Mouse (Mus musculus) CH12.LX (cell line): ENCODE data around the gene Lrrc46. TPM values are rescaled to one million over a fixed set of nuclear protein-coding genes. Genes with fewer than 3 reads are reported as not detected.

Source experiments
- DNase-seq: peaks from one replicate; pipeline ENCODE4 v3.0.0-alpha.2; 2013; ENCODE audit errors: extremely low read depth
- H3K27ac ChIP-seq: 2 replicates; pipeline ENCODE4 v1.5.1; 2012; ENCODE audit warnings: low read depth, mild to moderate bottlenecking, control low read depth, moderate library complexity; ENCODE audit not compliant: insufficient read depth
- H3K27me3 ChIP-seq: replicated peaks from 2 replicates; pipeline ENCODE3; 2012; ENCODE audit warnings: inconsistent platforms
- H3K36me3 ChIP-seq, 2 experiments: replicated peaks in 1 of 2; 2 replicates each; pipeline versions ENCODE3 to v1.6.1; 2012; ENCODE audit warnings: inconsistent platforms in 1 of 2, low read length in 1 of 2, mild to moderate bottlenecking in 1 of 2, mixed read lengths in 1 of 2, moderate library complexity in 1 of 2; ENCODE audit not compliant: control insufficient read depth in 1 of 2, insufficient read depth in 1 of 2
- H3K4me1 ChIP-seq, 2 experiments: 2 replicates each; pipeline ENCODE4 v1.6.1; 2012; ENCODE audit warnings: inconsistent platforms in 1 of 2, moderate library complexity in 1 of 2; ENCODE audit not compliant: insufficient read depth in 2 of 2, control insufficient read depth in 1 of 2
- H3K4me2 ChIP-seq: 2 replicates; pipeline ENCODE4 v1.6.1; 2012; ENCODE audit warnings: low read depth, mild to moderate bottlenecking, control low read depth; ENCODE audit not compliant: poor library complexity, insufficient read depth, severe bottlenecking
- H3K4me3 ChIP-seq, 3 experiments: fragments of 150-350 bp in 1 of 3; sonication (generic) in 1 of 3; replicated peaks in 1 of 3; 2 replicates each; pipeline versions ENCODE3 to v1.5.1; 2011 to 2012; ENCODE audit warnings: low read depth in 2 of 3, low read length in 2 of 3, mild to moderate bottlenecking in 2 of 3, moderate library complexity in 2 of 3, control low read depth in 1 of 3, improper control_type of control experiment in 1 of 3, inconsistent platforms in 1 of 3, mixed read lengths in 1 of 3; ENCODE audit not compliant: poor library complexity in 1 of 3
- H3K79me2 ChIP-seq: replicated peaks from 2 replicates; pipeline ENCODE4 v1.6.1; 2012; ENCODE audit warnings: mild to moderate bottlenecking, moderate library complexity; ENCODE audit not compliant: control insufficient read depth, poor library complexity, insufficient read depth, severe bottlenecking; ENCODE audit errors: extremely low read depth
- H3K9ac ChIP-seq: 2 replicates; pipeline ENCODE4 v1.6.1; 2012; ENCODE audit warnings: low read depth, mild to moderate bottlenecking, control low read depth, moderate library complexity; ENCODE audit not compliant: insufficient read depth
- H3K9me3 ChIP-seq: replicated peaks from 2 replicates; pipeline ENCODE3; 2012; ENCODE audit warnings: low read length, inconsistent platforms, mixed read lengths
- CHD1 ChIP-seq: IDR thresholded peaks from 2 replicates; pipeline ENCODE4 v1.6.1; 2012; ENCODE audit warnings: low read depth, low read length, improper control_type of control experiment, inconsistent platforms
- CHD2 ChIP-seq: IDR thresholded peaks from 2 replicates; pipeline ENCODE4 v1.6.1; 2011; ENCODE audit warnings: low read length, improper control_type of control experiment
- CTCF ChIP-seq, 2 experiments: IDR thresholded peaks in 1 of 2; conservative IDR thresholded peaks in 1 of 2; 2 replicates each; pipeline ENCODE4 v1.5.1; 2011 to 2012; ENCODE audit warnings: low read depth in 2 of 2, low read length in 2 of 2, improper control_type of control experiment in 1 of 2, inconsistent platforms in 1 of 2, mild to moderate bottlenecking in 1 of 2, moderate library complexity in 1 of 2
- E2F4 ChIP-seq: IDR thresholded peaks from 2 replicates; pipeline ENCODE4 v1.6.1; 2011; ENCODE audit warnings: low read depth, low read length, improper control_type of control experiment; ENCODE audit not compliant: insufficient replicate concordance
- ELF1 ChIP-seq: IDR thresholded peaks from 2 replicates; pipeline ENCODE4 v1.6.1; 2014; ENCODE audit warnings: low read depth, mild to moderate bottlenecking, inconsistent platforms, low read length, improper control_type of control experiment
- EP300 ChIP-seq: IDR thresholded peaks from 2 replicates; pipeline ENCODE4 v1.6.1; 2011; ENCODE audit warnings: low read length, improper control_type of control experiment
- GABPA ChIP-seq: IDR thresholded peaks from 2 replicates; pipeline ENCODE4 v1.6.1; 2012; ENCODE audit warnings: low read depth, low read length, improper control_type of control experiment, inconsistent platforms; ENCODE audit not compliant: insufficient replicate concordance
- HCFC1 ChIP-seq: IDR thresholded peaks from 2 replicates; pipeline ENCODE4 v1.6.1; 2012; ENCODE audit warnings: low read depth, mild to moderate bottlenecking, inconsistent platforms, low read length, improper control_type of control experiment
- IRF4 ChIP-seq: IDR thresholded peaks from 2 replicates; pipeline ENCODE4 v1.6.1; 2014; ENCODE audit warnings: low read depth, mild to moderate bottlenecking, inconsistent platforms, low read length, improper control_type of control experiment
- JUN ChIP-seq: IDR thresholded peaks from 2 replicates; pipeline ENCODE4 v1.6.1; 2011; ENCODE audit warnings: low read depth, mild to moderate bottlenecking, low read length, improper control_type of control experiment, moderate library complexity; ENCODE audit not compliant: insufficient read depth
- JUND ChIP-seq: conservative IDR thresholded peaks from 2 replicates; pipeline ENCODE4 v1.6.1; 2011; ENCODE audit warnings: low read depth, low read length, improper control_type of control experiment
- KAT2A ChIP-seq: IDR thresholded peaks from 2 replicates; pipeline ENCODE4 v1.6.1; 2012; ENCODE audit warnings: low read length, improper control_type of control experiment, inconsistent platforms; ENCODE audit not compliant: insufficient replicate concordance
- MAFK ChIP-seq: IDR thresholded peaks from 2 replicates; pipeline ENCODE4 v1.6.1; 2011; ENCODE audit warnings: low read length, improper control_type of control experiment; ENCODE audit not compliant: insufficient replicate concordance
- MAX ChIP-seq: IDR thresholded peaks from 2 replicates; pipeline ENCODE4 v1.6.1; 2011; ENCODE audit warnings: low read length, improper control_type of control experiment
- MEF2A ChIP-seq: IDR thresholded peaks from 2 replicates; pipeline ENCODE4 v1.6.1; 2014; ENCODE audit warnings: low read depth, mild to moderate bottlenecking, inconsistent platforms, low read length, improper control_type of control experiment, borderline replicate concordance
- MXI1 ChIP-seq: IDR thresholded peaks from 2 replicates; pipeline ENCODE4 v1.6.1; 2011; ENCODE audit warnings: mild to moderate bottlenecking, low read depth, low read length, improper control_type of control experiment
- NELFE ChIP-seq: IDR thresholded peaks from 2 replicates; pipeline ENCODE4 v1.6.1; 2011; ENCODE audit warnings: low read depth, low read length, improper control_type of control experiment
- NRF1 ChIP-seq: IDR thresholded peaks from 2 replicates; pipeline ENCODE4 v1.6.1; 2014; ENCODE audit warnings: low read depth, mild to moderate bottlenecking, inconsistent platforms, low read length, improper control_type of control experiment, moderate library complexity
- PAX5 ChIP-seq: IDR thresholded peaks from 2 replicates; pipeline ENCODE4 v1.6.1; 2012; ENCODE audit warnings: low read length, inconsistent platforms, mixed read lengths
- POLR2A ChIP-seq: IDR thresholded peaks from 2 replicates; pipeline ENCODE4 v1.6.1; 2011; ENCODE audit warnings: low read depth, mild to moderate bottlenecking, improper control_type of control experiment, low read length
- RAD21 ChIP-seq: IDR thresholded peaks from 2 replicates; pipeline ENCODE4 v1.6.1; 2011; ENCODE audit warnings: low read depth, mild to moderate bottlenecking, low read length, improper control_type of control experiment, moderate library complexity
- SIN3A ChIP-seq: IDR thresholded peaks from 2 replicates; pipeline ENCODE4 v1.6.1; 2012; ENCODE audit warnings: low read length, improper control_type of control experiment, inconsistent platforms
- TCF12 ChIP-seq: IDR thresholded peaks from 2 replicates; pipeline ENCODE4 v1.6.1; 2014; ENCODE audit warnings: low read depth, mild to moderate bottlenecking, inconsistent platforms, low read length, improper control_type of control experiment
- UBTF ChIP-seq: IDR thresholded peaks from 2 replicates; pipeline ENCODE4 v1.6.1; 2012; ENCODE audit warnings: low read depth, mild to moderate bottlenecking, inconsistent platforms, low read length, improper control_type of control experiment, moderate library complexity
- USF1 ChIP-seq: IDR thresholded peaks from 2 replicates; pipeline ENCODE4 v1.6.1; 2014; ENCODE audit warnings: low read depth, mild to moderate bottlenecking, inconsistent platforms, low read length, improper control_type of control experiment
- USF2 ChIP-seq: conservative IDR thresholded peaks from 2 replicates; pipeline ENCODE4 v1.6.1; 2011; ENCODE audit warnings: low read depth, low read length, improper control_type of control experiment
- ZC3H11A ChIP-seq: IDR thresholded peaks from 2 replicates; pipeline ENCODE4 v1.6.1; 2012; ENCODE audit warnings: low read depth, mild to moderate bottlenecking, inconsistent platforms, low read length, improper control_type of control experiment
- ZKSCAN1 ChIP-seq: IDR thresholded peaks from 2 replicates; pipeline ENCODE4 v1.6.1; 2012; ENCODE audit warnings: low read depth, inconsistent platforms, low read length, improper control_type of control experiment, borderline replicate concordance
- ZNF384 ChIP-seq: IDR thresholded peaks from 2 replicates; pipeline ENCODE4 v1.6.1; 2012; ENCODE audit warnings: low read depth, low read length, improper control_type of control experiment, inconsistent platforms
- dilution Hi-C: fragments of 300-500 bp; cut with MboI; formaldehyde crosslinking; loops from 2 replicates; pipeline ENCODE4 v1.14.3; 2020; ENCODE audit warnings: low sequenced_read_pairs; ENCODE audit not compliant: extremely low pct_unique_long_range_greater_than_20kb, extremely low pct_ligation_motif_present
- in situ Hi-C: fragments of 300-500 bp; cut with MboI; formaldehyde crosslinking; loops from 3 replicates; pipeline ENCODE4 v1.14.3; 2019; ENCODE audit warnings: low sequenced_read_pairs, low pct_ligation_motif_present, low pct_unique_long_range_greater_than_20kb, mixed read lengths
- polyA plus RNA-seq: library from polyadenylated mRNA; unstranded; fragments of >175 nt; gene quantifications from 2 replicates; pipeline ENCODE4 v1.2.1, GENCODE M21; 2012; ENCODE audit warnings: low read depth; ENCODE audit not compliant: insufficient read length
- total RNA-seq, 2 experiments: library from RNA; depleted of rRNA; stranded (reverse); fragments of 300-350 nt in 1 of 2; fragments of >200 nt in 1 of 2; gene quantifications; 2 replicates each; pipeline ENCODE4 v1.2.3; 2012 to 2014

Gene Lrrc46
- total and polyA plus RNA-seq, 3 experiments = 0.38 to 0.91 TPM; not detected in 1

GRCm38 (mm10) chr11:96991501-96991900 lies 49.7 kb downstream of the Lrrc46 start:
- H3K4me1 ChIP-seq = peaks cover 59 to 93% of the 10 kb centered on the region in 2 experiments
- no peak for TF ChIP-seq MEF2A
- TF ChIP-seq HCFC1 = no peak
- TF ChIP-seq ZKSCAN1 = no peak
- no peak for TF ChIP-seq CHD2
- no peak; the same call in 1 of the 2 replicates for TF ChIP-seq CHD1
- TF ChIP-seq MAX = no peak
- no peak for TF ChIP-seq E2F4
- no peak for TF ChIP-seq ZNF384
- TF ChIP-seq MXI1 = no peak
- no peak for TF ChIP-seq ZC3H11A
- H3K36me3 ChIP-seq = peaks cover 0 to 6% of the 10 kb centered on the region in 2 experiments
- dilution Hi-C loops = no loop called here
- no peaks in the 10 kb centered on the region for H3K27me3 ChIP-seq
- H3K4me2 ChIP-seq = no peak overlapping the region
- H3K9me3 ChIP-seq = no peaks in the 10 kb centered on the region
- no peak overlapping the region; the same call in 1 of the 2 replicates for H3K9ac ChIP-seq
- in situ Hi-C loops = no loop called here
- DNase-seq = no peak
- H3K79me2 ChIP-seq = no peaks in the 10 kb centered on the region
- no peak overlapping the region for H3K4me3 ChIP-seq
- H3K27ac ChIP-seq = peak overlapping the region; percentile 88; the same call in 1 of the 2 replicates

GRCm38 (mm10) chr11:96987873-96988655 lies 53.1 kb downstream of the Lrrc46 start:
- Histone ChIP-seq H3K36me3 (peaks cover 0 to 6% of the 10 kb centered on the region in 2 experiments), H3K79me2 (no peaks in the 10 kb centered on the region), H3K27ac (peak overlapping the region; percentile 61), H3K9me3 (no peaks in the 10 kb centered on the region), H3K27me3 (no peaks in the 10 kb centered on the region), H3K4me2 (peak overlapping the region; percentile 56), H3K9ac (peak overlapping the region; percentile 30), H3K4me1 (peaks cover 50 to 95% of the 10 kb centered on the region in 2 experiments), H3K4me3 (peak overlapping the region; percentile 35 to 50 (median 47))
- in situ Hi-C loops = loop anchor here (5.0 kb wide), 1 partner anchor 34 kb away; no protein-coding TSS in a partner anchor
- peak; percentile 89 for DNase-seq
- dilution Hi-C loops = no loop called here
- TF ChIP-seq PAX5 = no peak
- no peak for TF ChIP-seq GABPA
- no peak for TF ChIP-seq CTCF (conservative IDR thresholded peaks at IDR 0.05 in 1 of 2, IDR thresholded peaks at IDR 0.05 in 1 of 2; ENCODE audit: low read depth in 2 of 2, low read length in 2 of 2)
- TF ChIP-seq UBTF = 0 out of 2 replicates have a peak, but pooled peaks have one; percentile 32
- peak; percentile 92 for TF ChIP-seq USF2
- TF ChIP-seq USF1 = peak; percentile 91
- TF ChIP-seq NELFE = peak; percentile 76
- no peak for TF ChIP-seq JUND
- peak; percentile 51; the same call in 1 of the 2 replicates for TF ChIP-seq KAT2A
- no peak for TF ChIP-seq CHD1
- TF ChIP-seq CHD2 = peak; percentile 89
- peak; percentile 80 for TF ChIP-seq POLR2A
- TF ChIP-seq ZNF384 = peak; percentile 52
- TF ChIP-seq JUN = no peak
- TF ChIP-seq RAD21 = no peak; the same call in 1 of the 2 replicates
- peak; percentile 71 for TF ChIP-seq HCFC1
- TF ChIP-seq TCF12 = peak; percentile 83
- peak; percentile 82 for TF ChIP-seq ELF1
- TF ChIP-seq E2F4 = no peak
- TF ChIP-seq SIN3A = peak; percentile 94; the same call in 1 of the 2 replicates
- peak; percentile 75; the same call in 1 of the 2 replicates for TF ChIP-seq MAFK
- peak; percentile 60 for TF ChIP-seq IRF4
- peak; percentile 94 for TF ChIP-seq MAX
- peak; percentile 34; the same call in 1 of the 2 replicates for TF ChIP-seq NRF1
- 0 out of 2 replicates have a peak, but pooled peaks have one; percentile 22 for TF ChIP-seq EP300
- peak; percentile 89 for TF ChIP-seq MXI1
